Mouse (Mus musculus) C2C12 (cell line): ENCODE measurements at regions not wholly inside any gene's neighbourhood (a gene's known extent, or its start where the extent isn't known, plus 50 kb on each side); places are given as distances from the start of the nearest gene placed in this dataset.
A peak's percentile ranks its signal among the peaks of the same experiment; 100 is the strongest.

Source experiments
- H3K27me3 ChIP-seq: one replicate; pipeline ENCODE4 v1.6.1; 2011; ENCODE audit not compliant: control insufficient read depth, insufficient read depth, insufficient read length
- H3K36me3 ChIP-seq: one replicate; pipeline ENCODE4 v1.6.1; 2011; ENCODE audit not compliant: control insufficient read depth, insufficient read depth
- H3K4me3 ChIP-seq: one replicate; pipeline ENCODE4 v1.5.1; 2011; ENCODE audit warnings: mild to moderate bottlenecking, control low read depth; ENCODE audit not compliant: poor library complexity, insufficient read depth, severe bottlenecking
- H3K79me2 ChIP-seq: one replicate; pipeline ENCODE4 v1.6.1; 2011; ENCODE audit not compliant: control insufficient read depth, insufficient read depth
- H3K79me3 ChIP-seq: one replicate; pipeline ENCODE4 v1.6.1; 2011; ENCODE audit warnings: low read depth, control low read depth
- H3ac ChIP-seq: one replicate; pipeline ENCODE3; 2011; ENCODE audit warnings: low read depth; ENCODE audit not compliant: control insufficient read depth, insufficient read length
- CEBPB ChIP-seq: IDR thresholded peaks from one replicate; pipeline ENCODE4 v1.6.1; 2011; ENCODE audit warnings: low read depth, mild to moderate bottlenecking, control low read depth, moderate library complexity
- CTCF ChIP-seq: IDR thresholded peaks from one replicate; pipeline ENCODE4 v1.5.1; 2011; ENCODE audit not compliant: control insufficient read depth, insufficient read depth, insufficient read length
- FOSL1 ChIP-seq: IDR thresholded peaks from one replicate; pipeline ENCODE4 v1.8.0; 2011; ENCODE audit warnings: mild to moderate bottlenecking, low read length; ENCODE audit not compliant: poor library complexity, insufficient read depth, severe bottlenecking
- MAX ChIP-seq: IDR thresholded peaks from one replicate; pipeline ENCODE4 v1.6.1; 2011; ENCODE audit warnings: mild to moderate bottlenecking, control low read depth
- MYOD1 ChIP-seq: IDR thresholded peaks from one replicate; pipeline ENCODE4 v1.6.1; 2011; ENCODE audit warnings: low read depth; ENCODE audit not compliant: control insufficient read depth, insufficient read length
- MYOG ChIP-seq: IDR thresholded peaks from one replicate; pipeline ENCODE4 v1.6.1; 2011; ENCODE audit not compliant: control insufficient read depth, insufficient read length; ENCODE audit errors: extremely low read depth
- USF1 ChIP-seq: IDR thresholded peaks from one replicate; pipeline ENCODE4 v1.6.1; 2011; ENCODE audit warnings: low read depth, mild to moderate bottlenecking, control low read depth, moderate library complexity

GRCm38 (mm10) chr3:144007111-144007619 is 197.9 kb downstream of the Lmo4 start:
- Histone ChIP-seq H3K36me3 (no peaks in the 10 kb centered on the region), H3K27me3 (no peaks in the 10 kb centered on the region), H3K79me3 (no peaks in the 10 kb centered on the region), H3ac (no peak overlapping the region), H3K4me3 (no peak overlapping the region), H3K79me2 (no peaks in the 10 kb centered on the region)
- no peak for TF ChIP-seq USF1
- no peak for TF ChIP-seq CEBPB
- TF ChIP-seq FOSL1 = no peak
- no peak for TF ChIP-seq MYOD1
- TF ChIP-seq MYOG = no peak
- TF ChIP-seq MAX = no peak
- no peak for TF ChIP-seq CTCF

- TF ChIP-seq FOSL1 (no peak), MAX (no peak), CEBPB (no peak), CTCF (no peak), MYOD1 (no peak), USF1 (no peak)
- H3ac ChIP-seq = no peak overlapping the region
- no peaks in the 10 kb centered on the region for H3K36me3 ChIP-seq
- no peaks in the 10 kb centered on the region for H3K79me3 ChIP-seq
- no peaks in the 10 kb centered on the region for H3K79me2 ChIP-seq
- H3K4me3 ChIP-seq = no peak overlapping the region
- H3K27me3 ChIP-seq = no peaks in the 10 kb centered on the region
Measured at GRCm38 (mm10) chr3:143997909-143998308, 207.1 kb downstream of the Lmo4 start.

GRCm38 (mm10) chr3:143995045-143995444 is 210.0 kb downstream of the Lmo4 start:
- Histone ChIP-seq H3ac (no peak overlapping the region), H3K36me3 (no peaks in the 10 kb centered on the region), H3K4me3 (no peak overlapping the region), H3K79me2 (no peaks in the 10 kb centered on the region), H3K27me3 (no peaks in the 10 kb centered on the region), H3K79me3 (no peaks in the 10 kb centered on the region)
- TF ChIP-seq CEBPB = no peak
- TF ChIP-seq MYOD1 = no peak
- no peak for TF ChIP-seq CTCF
- TF ChIP-seq MYOG = no peak
- TF ChIP-seq MAX = no peak
- no peak for TF ChIP-seq FOSL1
- TF ChIP-seq USF1 = no peak

- no peaks in the 10 kb centered on the region for H3K79me2 ChIP-seq
- no peak overlapping the region for H3K4me3 ChIP-seq
- H3K36me3 ChIP-seq = no peaks in the 10 kb centered on the region
- H3K27me3 ChIP-seq = no peaks in the 10 kb centered on the region
- H3K79me3 ChIP-seq = no peaks in the 10 kb centered on the region
- no peak overlapping the region for H3ac ChIP-seq
- TF ChIP-seq MYOG (no peak), FOSL1 (peak; percentile 24), MAX (peak; percentile 52)
Measured at GRCm38 (mm10) chr3:143988991-143989390, 216.0 kb downstream of the Lmo4 start.

GRCm38 (mm10) chr3:143988037-143988436 is 217.0 kb downstream of the Lmo4 start:
- Histone ChIP-seq H3K79me3 (no peaks in the 10 kb centered on the region), H3ac (no peak overlapping the region), H3K4me3 (no peak overlapping the region), H3K36me3 (no peaks in the 10 kb centered on the region), H3K79me2 (no peaks in the 10 kb centered on the region), H3K27me3 (no peaks in the 10 kb centered on the region)
- no peak for TF ChIP-seq MYOD1
- TF ChIP-seq MYOG = no peak
- TF ChIP-seq USF1 = no peak
- no peak for TF ChIP-seq CEBPB
- TF ChIP-seq FOSL1 = no peak
- TF ChIP-seq MAX = no peak

- no peak overlapping the region for H3ac ChIP-seq
- H3K79me2 ChIP-seq = no peaks in the 10 kb centered on the region
- no peaks in the 10 kb centered on the region for H3K79me3 ChIP-seq
- H3K4me3 ChIP-seq = no peak overlapping the region
- no peaks in the 10 kb centered on the region for H3K27me3 ChIP-seq
- TF ChIP-seq CTCF (no peak), MAX (no peak), FOSL1 (no peak), MYOG (no peak), MYOD1 (no peak), CEBPB (no peak), USF1 (no peak)
- H3K36me3 ChIP-seq = no peaks in the 10 kb centered on the region
Measured at GRCm38 (mm10) chr3:143986798-143987197, 218.2 kb downstream of the Lmo4 start.
